Mouse (Mus musculus) adrenal gland, adult (tissue): ENCODE measurements around the gene Vmn1r55.
A peak's percentile ranks its signal among the peaks of the same experiment; 100 is the strongest.
"Not testable (repeated sequence)": the region's sequence is repeated elsewhere in the genome, so short reads cannot be mapped to it uniquely, and the experiment has no call there.

Experiments used
- DNase-seq, 2 experiments: peaks; one replicate each; pipeline ENCODE4 v3.0.0; 2022 to 2023; ENCODE audit warnings: low spot score in 1 of 2; ENCODE audit not compliant: inconsistent age in 2 of 2

The Vmn1r55 gene

DNA sequence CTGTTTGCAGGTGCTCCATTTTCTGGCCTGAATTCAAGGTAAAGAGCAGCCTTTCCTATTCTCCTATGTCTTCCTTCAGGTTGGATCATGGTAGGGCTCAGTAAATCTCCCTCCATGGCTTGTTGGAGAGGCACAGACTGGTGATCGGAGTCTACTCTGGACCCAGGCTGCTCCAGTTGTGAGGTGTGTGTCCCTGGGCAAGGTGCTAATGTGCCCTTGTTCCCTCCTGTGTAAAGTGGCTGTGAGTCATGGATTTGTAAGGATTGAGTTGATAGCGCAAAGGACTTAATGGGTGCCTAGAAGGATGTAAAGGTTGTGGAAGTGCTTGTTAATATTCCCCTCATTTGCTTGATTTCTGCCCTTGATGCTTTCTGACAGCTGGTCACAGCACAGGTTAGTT, 67.5 kb downstream of the Vmn1r55 start:
- DNase-seq, result no peak

DNA sequence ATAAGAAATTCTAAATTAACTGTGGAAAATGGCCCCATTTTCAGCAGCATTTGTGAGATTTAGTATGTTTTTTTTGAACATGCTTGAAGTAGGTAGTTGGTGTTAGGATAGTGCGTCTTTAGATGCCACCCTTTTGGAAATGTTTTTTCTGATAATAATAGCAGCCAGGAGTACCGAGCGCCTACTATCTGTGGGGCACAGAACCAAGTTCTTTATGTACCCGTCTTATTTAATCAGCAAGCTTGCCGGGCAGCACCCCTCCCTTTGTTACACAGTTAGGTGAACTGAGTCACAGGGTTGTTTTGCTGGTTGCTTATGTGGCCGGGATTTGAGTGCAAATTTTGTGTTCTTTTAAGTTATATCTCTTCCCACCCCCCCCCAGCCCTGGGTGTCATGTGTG, 68.2 kb downstream of the Vmn1r55 start:
- DNase-seq, result no peak

DNA sequence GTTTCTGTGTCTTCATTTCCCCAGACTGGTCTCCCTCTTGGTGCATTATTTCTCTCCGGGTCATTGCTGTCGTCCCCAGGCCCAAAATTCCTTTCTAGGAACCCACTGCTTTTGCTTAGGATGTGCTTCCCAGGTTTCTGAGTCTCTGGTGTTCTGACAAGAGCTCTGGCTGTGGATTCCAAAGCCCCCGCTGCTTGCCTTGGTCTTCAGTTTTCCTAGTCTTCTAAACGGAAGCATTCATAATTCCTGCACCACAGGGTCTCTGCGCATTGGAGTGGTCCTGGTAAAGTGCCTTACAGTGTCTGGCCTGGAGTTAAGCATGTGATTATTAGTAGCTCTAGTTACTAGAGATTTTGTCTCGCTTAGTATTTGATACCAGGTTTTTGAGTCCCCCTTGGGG, 68.7 kb downstream of the Vmn1r55 start:
- DNase-seq, result no peak

DNA sequence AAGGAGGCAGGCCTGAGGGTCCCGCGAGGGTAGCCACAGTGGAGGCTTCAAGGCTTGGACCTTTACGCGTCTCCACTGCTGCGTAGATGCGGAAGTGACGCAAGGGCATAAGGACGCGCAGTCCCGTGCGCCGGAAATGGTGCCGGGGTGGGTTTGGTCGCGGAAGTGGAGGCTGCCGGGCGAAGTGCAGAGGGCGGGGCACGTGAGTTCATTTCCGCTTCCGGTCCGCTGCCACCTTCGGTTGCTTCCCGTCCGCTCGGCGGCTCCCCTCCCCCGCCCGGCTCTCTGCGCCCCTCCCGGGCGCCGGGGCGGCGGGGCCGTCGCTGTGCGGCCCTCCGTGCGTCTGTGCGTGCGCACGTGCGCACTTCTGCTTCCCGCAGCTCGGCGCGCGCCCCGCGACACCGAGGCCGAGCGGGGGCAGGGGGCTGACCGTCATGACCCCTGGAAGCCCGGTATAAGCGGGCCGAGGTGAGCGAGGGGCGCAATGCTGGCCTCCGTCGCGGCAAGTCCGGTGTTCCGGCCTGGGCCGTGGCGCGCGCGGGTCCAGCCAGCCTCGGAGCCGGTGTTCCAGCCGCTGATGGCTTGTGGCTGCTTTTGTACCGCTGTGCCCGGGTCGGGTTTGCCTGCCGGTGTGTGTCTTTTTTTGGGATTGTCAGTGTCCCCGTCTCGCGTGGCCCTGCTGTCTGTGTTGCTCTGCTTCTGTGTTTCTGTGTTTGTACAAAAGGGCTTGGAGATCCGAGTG, 69.3 kb downstream of the Vmn1r55 start, which contains the start of gene Epn1:
Gene Epn1 (plus strand): TSS at position 226 of the 742 bp plus-strand sequence.
- peak; percentile 98 for DNase-seq

DNA sequence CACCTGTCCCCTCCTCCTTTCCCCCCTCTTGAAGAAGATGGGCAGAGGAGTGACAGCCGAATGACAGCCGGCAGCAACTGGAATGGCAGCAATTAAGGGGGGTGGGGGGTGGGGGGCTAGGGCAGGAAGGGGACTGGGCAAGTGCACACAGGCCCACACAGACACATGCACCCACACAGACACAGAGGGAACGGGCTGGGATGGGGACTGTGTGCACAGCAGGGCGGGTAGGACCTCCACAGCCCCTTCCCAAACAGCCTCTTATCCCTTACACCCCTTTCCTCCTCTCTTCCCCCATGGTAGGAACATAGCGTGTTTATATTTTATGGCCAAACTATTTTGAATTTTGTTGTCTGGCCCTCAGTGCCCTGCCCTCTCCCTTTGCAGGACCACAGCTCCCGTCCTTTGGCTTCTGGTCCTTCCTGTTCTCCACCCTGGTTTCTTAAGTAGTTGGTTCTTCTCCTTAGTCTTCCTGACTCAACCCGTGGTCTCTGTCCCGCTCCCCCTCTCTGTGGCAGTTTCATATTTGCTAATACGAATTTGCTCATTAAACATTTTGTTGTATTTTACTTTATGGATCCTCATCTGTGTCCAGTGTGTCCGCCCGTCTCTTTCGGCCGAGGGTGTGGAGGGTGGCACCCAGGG, 70.0 kb downstream of the Vmn1r55 start:
- not testable (repeated sequence) for DNase-seq
